Mouse (Mus musculus) CH12.LX (cell line): ENCODE measurements around the gene Elp6. TPM values are rescaled to one million over a fixed set of nuclear protein-coding genes. Genes with fewer than 3 reads are reported as not detected.
A peak's percentile ranks its signal among the peaks of the same experiment; 100 is the strongest.

Experiments
- DNase-seq: peaks from one replicate; pipeline ENCODE4 v3.0.0-alpha.2; 2013; ENCODE audit errors: extremely low read depth
- H3K27ac ChIP-seq: 2 replicates; pipeline ENCODE4 v1.5.1; 2012; ENCODE audit warnings: low read depth, mild to moderate bottlenecking, control low read depth, moderate library complexity; ENCODE audit not compliant: insufficient read depth
- H3K27me3 ChIP-seq: replicated peaks from 2 replicates; pipeline ENCODE3; 2012; ENCODE audit warnings: inconsistent platforms
- H3K36me3 ChIP-seq, 2 experiments: replicated peaks in 1 of 2; 2 replicates each; pipeline versions ENCODE3 to v1.6.1; 2012; ENCODE audit warnings: inconsistent platforms in 1 of 2, low read length in 1 of 2, mild to moderate bottlenecking in 1 of 2, mixed read lengths in 1 of 2, moderate library complexity in 1 of 2; ENCODE audit not compliant: control insufficient read depth in 1 of 2, insufficient read depth in 1 of 2
- H3K4me1 ChIP-seq, 2 experiments: 2 replicates each; pipeline ENCODE4 v1.6.1; 2012; ENCODE audit warnings: inconsistent platforms in 1 of 2, moderate library complexity in 1 of 2; ENCODE audit not compliant: insufficient read depth in 2 of 2, control insufficient read depth in 1 of 2
- H3K4me2 ChIP-seq: 2 replicates; pipeline ENCODE4 v1.6.1; 2012; ENCODE audit warnings: low read depth, mild to moderate bottlenecking, control low read depth; ENCODE audit not compliant: poor library complexity, insufficient read depth, severe bottlenecking
- H3K4me3 ChIP-seq, 3 experiments: fragments of 150-350 bp in 1 of 3; sonication (generic) in 1 of 3; replicated peaks in 1 of 3; 2 replicates each; pipeline versions ENCODE3 to v1.5.1; 2011 to 2012; ENCODE audit warnings: low read depth in 2 of 3, low read length in 2 of 3, mild to moderate bottlenecking in 2 of 3, moderate library complexity in 2 of 3, control low read depth in 1 of 3, improper control_type of control experiment in 1 of 3, inconsistent platforms in 1 of 3, mixed read lengths in 1 of 3; ENCODE audit not compliant: poor library complexity in 1 of 3
- H3K79me2 ChIP-seq: replicated peaks from 2 replicates; pipeline ENCODE4 v1.6.1; 2012; ENCODE audit warnings: mild to moderate bottlenecking, moderate library complexity; ENCODE audit not compliant: control insufficient read depth, poor library complexity, insufficient read depth, severe bottlenecking; ENCODE audit errors: extremely low read depth
- H3K9ac ChIP-seq: 2 replicates; pipeline ENCODE4 v1.6.1; 2012; ENCODE audit warnings: low read depth, mild to moderate bottlenecking, control low read depth, moderate library complexity; ENCODE audit not compliant: insufficient read depth
- H3K9me3 ChIP-seq: replicated peaks from 2 replicates; pipeline ENCODE3; 2012; ENCODE audit warnings: low read length, inconsistent platforms, mixed read lengths
- BHLHE40 ChIP-seq: IDR thresholded peaks from 2 replicates; pipeline ENCODE4 v1.6.1; 2011; ENCODE audit warnings: mild to moderate bottlenecking, low read depth, low read length, improper control_type of control experiment
- CHD2 ChIP-seq: IDR thresholded peaks from 2 replicates; pipeline ENCODE4 v1.6.1; 2011; ENCODE audit warnings: low read length, improper control_type of control experiment
- CTCF ChIP-seq, 2 experiments: IDR thresholded peaks in 1 of 2; conservative IDR thresholded peaks in 1 of 2; 2 replicates each; pipeline ENCODE4 v1.5.1; 2011 to 2012; ENCODE audit warnings: low read depth in 2 of 2, low read length in 2 of 2, improper control_type of control experiment in 1 of 2, inconsistent platforms in 1 of 2, mild to moderate bottlenecking in 1 of 2, moderate library complexity in 1 of 2
- EP300 ChIP-seq: IDR thresholded peaks from 2 replicates; pipeline ENCODE4 v1.6.1; 2011; ENCODE audit warnings: low read length, improper control_type of control experiment
- ETS1 ChIP-seq: conservative IDR thresholded peaks from 2 replicates; pipeline ENCODE4 v1.6.1; 2012; ENCODE audit warnings: low read depth, mild to moderate bottlenecking, inconsistent platforms, low read length, improper control_type of control experiment, moderate library complexity
- JUN ChIP-seq: IDR thresholded peaks from 2 replicates; pipeline ENCODE4 v1.6.1; 2011; ENCODE audit warnings: low read depth, mild to moderate bottlenecking, low read length, improper control_type of control experiment, moderate library complexity; ENCODE audit not compliant: insufficient read depth
- JUND ChIP-seq: conservative IDR thresholded peaks from 2 replicates; pipeline ENCODE4 v1.6.1; 2011; ENCODE audit warnings: low read depth, low read length, improper control_type of control experiment
- KAT2A ChIP-seq: IDR thresholded peaks from 2 replicates; pipeline ENCODE4 v1.6.1; 2012; ENCODE audit warnings: low read length, improper control_type of control experiment, inconsistent platforms; ENCODE audit not compliant: insufficient replicate concordance
- MAX ChIP-seq: IDR thresholded peaks from 2 replicates; pipeline ENCODE4 v1.6.1; 2011; ENCODE audit warnings: low read length, improper control_type of control experiment
- MEF2A ChIP-seq: IDR thresholded peaks from 2 replicates; pipeline ENCODE4 v1.6.1; 2014; ENCODE audit warnings: low read depth, mild to moderate bottlenecking, inconsistent platforms, low read length, improper control_type of control experiment, borderline replicate concordance
- MYC ChIP-seq: IDR thresholded peaks from 2 replicates; pipeline ENCODE4 v1.6.1; 2011; ENCODE audit warnings: low read depth, mild to moderate bottlenecking, improper control_type of control experiment, low read length
- NELFE ChIP-seq: IDR thresholded peaks from 2 replicates; pipeline ENCODE4 v1.6.1; 2011; ENCODE audit warnings: low read depth, low read length, improper control_type of control experiment
- PAX5 ChIP-seq: IDR thresholded peaks from 2 replicates; pipeline ENCODE4 v1.6.1; 2012; ENCODE audit warnings: low read length, inconsistent platforms, mixed read lengths
- POLR2AphosphoS2 ChIP-seq: IDR thresholded peaks from 2 replicates; pipeline ENCODE4 v1.6.1; 2011; ENCODE audit warnings: low read depth, low read length, improper control_type of control experiment
- RAD21 ChIP-seq: IDR thresholded peaks from 2 replicates; pipeline ENCODE4 v1.6.1; 2011; ENCODE audit warnings: low read depth, mild to moderate bottlenecking, low read length, improper control_type of control experiment, moderate library complexity
- SIN3A ChIP-seq: IDR thresholded peaks from 2 replicates; pipeline ENCODE4 v1.6.1; 2012; ENCODE audit warnings: low read length, improper control_type of control experiment, inconsistent platforms
- SMC3 ChIP-seq: IDR thresholded peaks from 2 replicates; pipeline ENCODE4 v1.6.1; 2011; ENCODE audit warnings: low read depth, low read length, improper control_type of control experiment
- TCF12 ChIP-seq: IDR thresholded peaks from 2 replicates; pipeline ENCODE4 v1.6.1; 2014; ENCODE audit warnings: low read depth, mild to moderate bottlenecking, inconsistent platforms, low read length, improper control_type of control experiment
- USF2 ChIP-seq: conservative IDR thresholded peaks from 2 replicates; pipeline ENCODE4 v1.6.1; 2011; ENCODE audit warnings: low read depth, low read length, improper control_type of control experiment
- ZC3H11A ChIP-seq: IDR thresholded peaks from 2 replicates; pipeline ENCODE4 v1.6.1; 2012; ENCODE audit warnings: low read depth, mild to moderate bottlenecking, inconsistent platforms, low read length, improper control_type of control experiment
- ZKSCAN1 ChIP-seq: IDR thresholded peaks from 2 replicates; pipeline ENCODE4 v1.6.1; 2012; ENCODE audit warnings: low read depth, inconsistent platforms, low read length, improper control_type of control experiment, borderline replicate concordance
- dilution Hi-C: fragments of 300-500 bp; cut with MboI; formaldehyde crosslinking; loops from 2 replicates; pipeline ENCODE4 v1.14.3; 2020; ENCODE audit warnings: low sequenced_read_pairs; ENCODE audit not compliant: extremely low pct_unique_long_range_greater_than_20kb, extremely low pct_ligation_motif_present
- in situ Hi-C: fragments of 300-500 bp; cut with MboI; formaldehyde crosslinking; loops from 3 replicates; pipeline ENCODE4 v1.14.3; 2019; ENCODE audit warnings: low sequenced_read_pairs, low pct_ligation_motif_present, low pct_unique_long_range_greater_than_20kb, mixed read lengths
- polyA plus RNA-seq: library from polyadenylated mRNA; unstranded; fragments of >175 nt; gene quantifications from 2 replicates; pipeline ENCODE4 v1.2.1, GENCODE M21; 2012; ENCODE audit warnings: low read depth; ENCODE audit not compliant: insufficient read length
- total RNA-seq, 2 experiments: library from RNA; depleted of rRNA; stranded (reverse); fragments of 300-350 nt in 1 of 2; fragments of >200 nt in 1 of 2; gene quantifications; 2 replicates each; pipeline ENCODE4 v1.2.3; 2012 to 2014

The Elp6 gene
- total and polyA plus RNA-seq, 3 experiments = 24.2 to 44.7 (median 35.4) TPM

DNA sequence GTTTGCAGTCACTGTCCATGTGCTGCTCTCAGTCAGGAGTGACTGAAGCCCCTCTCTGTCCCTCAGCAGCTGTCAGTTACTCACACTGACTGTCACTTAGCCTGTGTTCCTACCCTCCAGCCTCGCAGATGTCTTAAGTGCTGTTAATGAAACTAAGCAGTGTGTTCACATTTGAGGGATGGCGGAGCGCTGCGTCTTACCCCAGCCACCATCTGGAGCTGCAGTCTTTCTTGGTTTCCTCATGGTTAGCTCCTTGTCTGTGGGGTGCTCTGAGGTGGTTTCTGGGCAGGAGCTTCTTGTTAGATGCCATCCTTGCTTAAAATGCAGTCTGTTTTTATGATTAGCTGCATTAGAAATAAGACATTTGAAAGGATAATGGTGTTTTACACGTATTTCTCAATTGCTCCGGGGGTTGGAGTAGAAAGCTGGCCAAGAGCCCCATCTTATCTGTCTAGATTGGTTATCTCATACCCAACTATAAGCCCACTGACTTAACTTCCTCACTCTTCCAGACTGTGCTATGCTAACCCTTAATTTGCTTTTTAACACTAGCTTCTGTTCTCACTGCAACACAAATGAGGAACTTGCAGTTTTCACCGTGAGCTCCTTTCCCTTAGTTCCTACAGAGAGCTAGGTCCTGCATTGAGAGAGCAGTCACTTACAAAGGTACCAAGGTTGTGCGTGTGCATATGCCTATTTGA, 47.1 kb downstream of the Elp6 start:
- peak; percentile 24 for DNase-seq
- 0 out of 2 replicates have a peak, but pooled peaks cover 3% of the 10 kb centered on the region for H3K79me2 ChIP-seq
- H3K36me3 ChIP-seq = peaks cover 0 to 30% of the 10 kb centered on the region in 2 experiments
- no peak overlapping the region for H3K4me2 ChIP-seq
- no peak overlapping the region for H3K9ac ChIP-seq
- dilution Hi-C loops = no loop called here
- H3K4me3 ChIP-seq = no peak overlapping the region
- H3K27me3 ChIP-seq = no peaks in the 10 kb centered on the region
- peaks cover 11 to 73% of the 10 kb centered on the region in 2 experiments; a peak in 3 of 4 replicates for H3K4me1 ChIP-seq
- H3K9me3 ChIP-seq = no peaks in the 10 kb centered on the region
- in situ Hi-C loops = no loop called here
- TF ChIP-seq MYC (no peak), RAD21 (no peak), ZKSCAN1 (no peak), JUN (no peak), JUND (no peak), SIN3A (no peak), NELFE (no peak), CTCF (conservative IDR thresholded peaks at IDR 0.05 in 1 of 2, IDR thresholded peaks at IDR 0.05 in 1 of 2; ENCODE audit: low read depth in 2 of 2, low read length in 2 of 2) (no peak), TCF12 (no peak), BHLHE40 (no peak), EP300 (no peak; the same call in 1 of the 2 replicates), KAT2A (no peak), PAX5 (no peak), SMC3 (no peak), POLR2AphosphoS2 (no peak), USF2 (no peak)
- H3K27ac ChIP-seq = no peak overlapping the region

DNA sequence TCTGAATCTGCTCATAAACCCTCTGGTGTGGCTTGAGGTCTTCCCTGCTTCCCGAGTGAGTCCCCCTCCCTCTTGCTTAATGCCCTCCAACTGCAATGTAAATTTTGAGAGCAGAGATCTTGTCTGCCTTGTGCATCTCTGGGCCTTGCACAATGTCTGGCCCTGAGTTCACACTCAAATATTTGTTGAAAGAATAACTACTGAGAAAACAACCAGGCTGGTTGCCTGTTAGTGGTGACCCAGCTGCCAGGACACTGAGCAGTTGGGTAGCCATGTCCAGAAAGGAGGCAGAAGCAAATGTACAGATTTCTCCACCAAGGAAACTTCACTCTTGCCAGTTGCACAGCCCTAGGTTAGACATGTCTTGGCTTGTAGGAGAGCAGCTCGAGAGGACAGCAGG, 53.4 kb downstream of the Elp6 start:
- no peak overlapping the region for H3K9ac ChIP-seq
- dilution Hi-C loops (no loop called here), in situ Hi-C loops (no loop called here)
- H3K4me1 ChIP-seq = peaks cover 5 to 40% of the 10 kb centered on the region in 2 experiments; a peak in 3 of 4 replicates
- H3K4me3 ChIP-seq = no peak overlapping the region
- peaks cover 13 to 61% of the 10 kb centered on the region in 2 experiments for H3K36me3 ChIP-seq
- H3K27me3 ChIP-seq = no peaks in the 10 kb centered on the region
- H3K27ac ChIP-seq = no peak overlapping the region; the same call in 1 of the 2 replicates
- DNase-seq = no peak
- no peak for TF ChIP-seq EP300
- TF ChIP-seq JUND = no peak
- no peak for TF ChIP-seq ETS1
- TF ChIP-seq USF2 = no peak
- TF ChIP-seq MAX = no peak
- TF ChIP-seq ZKSCAN1 = no peak
- no peak for TF ChIP-seq CHD2
- no peak for TF ChIP-seq ZC3H11A
- no peak for TF ChIP-seq KAT2A
- no peak for TF ChIP-seq JUN
- TF ChIP-seq RAD21 = no peak
- no peak for TF ChIP-seq SMC3
- TF ChIP-seq MEF2A = no peak
- TF ChIP-seq, all 38 proteins: peak for 0
- Histone ChIP-seq H3K79me2 (no peaks in the 10 kb centered on the region), H3K9me3 (no peaks in the 10 kb centered on the region), H3K4me2 (no peak overlapping the region)
